Mouse (Mus musculus): ENCODE measurements at regions not wholly inside any gene's neighbourhood (a gene's known extent, or its start where the extent isn't known, plus 50 kb on each side); places are given as distances from the start of the nearest gene placed in this dataset.

DNA sequence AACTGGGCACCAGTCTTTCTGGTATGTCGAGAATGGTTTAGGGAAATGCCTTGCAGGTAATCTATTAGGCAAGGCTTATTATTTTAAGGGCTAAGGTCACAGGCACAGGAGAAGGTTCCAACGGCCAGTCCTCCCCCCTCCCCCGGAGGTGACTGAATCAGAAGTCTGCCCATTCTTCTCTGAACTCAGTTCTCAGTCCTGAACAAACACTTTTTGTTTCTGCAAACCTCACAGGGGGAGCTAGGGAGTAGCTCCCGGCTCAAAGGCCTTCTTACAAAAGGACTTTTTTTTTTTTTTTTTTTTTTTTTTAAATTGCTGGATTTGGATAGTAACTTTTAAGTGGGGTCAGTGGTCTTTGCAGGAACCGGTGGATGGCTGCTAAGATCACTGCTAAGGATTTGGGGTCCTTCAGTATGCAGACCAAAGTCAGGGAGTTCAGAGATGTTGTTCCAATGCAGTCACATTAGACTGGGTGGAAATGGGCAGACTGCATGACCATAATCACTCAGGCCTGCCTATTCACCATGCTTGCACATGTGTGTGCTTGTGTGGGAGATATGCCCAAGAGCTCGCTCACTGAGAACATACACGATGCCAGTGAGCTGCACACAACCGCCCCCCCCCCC lies 467.1 kb downstream of the Vrk1 start:
- 13% methylated on average over 8 of the region's 8 CpGs for WGBS
- Histone ChIP-seq H3K27ac (no peak overlapping the region), H3K4me2 (replicated peaks) (no peak overlapping the region), H3K27me3 (peaks cover 8% of the 10 kb centered on the region), H3K9me3 (no peaks in the 10 kb centered on the region), H3K4me1 (replicated peaks) (peaks cover 66% of the 10 kb centered on the region), H3K9ac (replicated peaks) (no peak overlapping the region), H3K4me3 (replicated peaks) (no peak overlapping the region), H3K36me3 (no peaks in the 10 kb centered on the region)
- ATAC-seq = no peak

DNA sequence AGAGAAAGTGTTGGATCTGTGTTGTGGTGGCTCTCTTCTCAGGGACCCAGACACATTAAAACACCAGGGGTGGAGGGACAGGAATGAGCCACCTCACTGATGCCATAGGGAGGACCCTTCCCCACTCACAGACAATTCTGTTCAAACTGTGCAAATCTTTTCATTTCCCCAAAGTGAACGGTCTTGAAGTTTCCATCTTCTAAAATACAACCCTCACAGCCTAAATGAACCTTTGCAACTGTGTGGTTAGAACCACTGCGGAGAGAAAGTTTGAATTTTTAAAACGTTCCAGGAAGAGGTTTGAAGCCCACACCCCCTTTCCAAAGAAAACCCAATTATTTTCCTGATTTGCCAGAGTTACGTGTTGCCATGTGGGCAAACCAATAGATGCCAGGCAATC lies 467.7 kb downstream of the Vrk1 start:
- peaks cover 71% of the 10 kb centered on the region for H3K4me1 ChIP-seq (replicated peaks)
- no peak overlapping the region; the same call in 1 of the 2 replicates for H3K9ac ChIP-seq (replicated peaks)

DNA sequence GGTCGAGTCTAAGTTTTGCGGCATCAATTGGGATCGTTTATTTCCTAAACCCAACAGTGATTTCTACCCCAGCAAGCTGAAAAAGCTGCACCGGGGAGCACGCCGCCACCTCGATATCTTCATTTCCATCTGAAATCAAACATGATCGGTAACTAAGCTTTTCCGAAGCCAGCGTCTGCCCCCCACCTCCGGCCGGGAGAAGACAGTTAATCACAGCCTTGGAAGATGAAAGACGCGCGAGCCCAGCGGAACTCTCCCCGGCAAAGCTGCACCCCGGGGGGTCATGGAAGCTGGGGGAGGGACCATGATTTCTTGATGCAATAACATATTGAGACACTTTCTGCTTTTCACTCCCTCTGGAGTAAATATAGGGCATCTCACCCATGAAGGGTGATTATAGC lies 468.4 kb downstream of the Vrk1 start:
- H3K36me3 ChIP-seq = no peaks in the 10 kb centered on the region
- H3K9me3 ChIP-seq = no peaks in the 10 kb centered on the region
- H3K4me1 ChIP-seq (replicated peaks) = peaks cover 74% of the 10 kb centered on the region
- peak overlapping the region; percentile 37 for H3K9ac ChIP-seq (replicated peaks)
- H3K27ac ChIP-seq = peak overlapping the region; percentile 26
- no peak for ATAC-seq
- H3K27me3 ChIP-seq = peaks cover 12% of the 10 kb centered on the region
- under 1% methylated on average over 18 of the region's 18 CpGs for WGBS
- H3K4me3 ChIP-seq (replicated peaks) = peak overlapping the region; percentile 30
- peak overlapping the region; percentile 59 for H3K4me2 ChIP-seq (replicated peaks)

More for the DNA sequence above, 467.7 kb downstream of the Vrk1 start:
- Histone ChIP-seq H3K27me3 (peaks cover 12% of the 10 kb centered on the region), H3K4me2 (replicated peaks) (peak overlapping the region; percentile 59), H3K9me3 (no peaks in the 10 kb centered on the region), H3K36me3 (no peaks in the 10 kb centered on the region), H3K27ac (no peak overlapping the region), H3K4me3 (replicated peaks) (peak overlapping the region; percentile 30)
- no peak for ATAC-seq
- 16% methylated on average over 4 of the region's 4 CpGs for WGBS

DNA sequence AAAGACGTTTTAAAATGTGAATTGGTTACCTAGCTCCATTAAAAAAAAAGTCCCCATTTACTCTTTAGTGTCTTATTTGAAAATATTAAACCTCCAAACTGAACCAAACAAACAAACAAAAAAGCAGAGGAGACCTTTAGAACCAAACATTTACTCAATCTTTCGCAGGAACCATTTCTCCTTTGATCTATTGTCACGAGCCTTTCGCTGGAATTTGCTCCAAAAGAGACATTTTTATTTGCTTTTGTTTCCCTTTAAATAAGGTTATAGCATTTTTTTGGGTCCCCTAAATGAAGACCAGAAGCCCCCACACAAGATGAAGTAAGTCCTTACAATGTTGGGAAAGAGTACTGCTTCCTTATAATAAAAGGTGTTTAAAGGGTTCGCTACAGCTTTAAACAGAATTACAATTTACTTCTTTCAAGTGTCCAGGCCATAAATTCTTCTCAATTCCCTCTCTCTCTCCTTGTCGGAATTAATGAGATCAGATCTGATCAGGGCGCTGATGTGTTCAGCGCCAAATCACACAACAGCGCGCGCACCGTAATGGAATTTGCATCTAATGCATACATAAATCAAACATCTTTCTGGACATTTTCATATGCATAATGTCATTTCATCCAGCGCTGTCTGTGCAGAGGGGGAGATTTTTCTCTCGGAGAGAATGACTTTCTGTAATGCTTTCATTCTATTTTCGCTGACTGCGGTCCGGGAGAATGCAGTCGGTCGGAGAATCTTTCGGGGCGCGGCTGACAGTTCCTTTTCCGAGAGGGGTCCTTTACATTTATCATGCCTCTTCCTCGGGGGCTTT lies 469.2 kb downstream of the Vrk1 start:
- Histone ChIP-seq H3K36me3 (no peaks in the 10 kb centered on the region), H3K9me3 (no peaks in the 10 kb centered on the region), H3K4me2 (replicated peaks) (peak overlapping the region; percentile 59), H3K27me3 (peaks cover 12% of the 10 kb centered on the region), H3K9ac (replicated peaks) (peak overlapping the region; percentile 36; the same call in 1 of the 2 replicates), H3K4me3 (replicated peaks) (peak overlapping the region; percentile 31), H3K4me1 (replicated peaks) (peaks cover 74% of the 10 kb centered on the region), H3K27ac (peak overlapping the region; percentile 74)
- ATAC-seq = 0 out of 2 replicates have a peak, but pooled peaks have one; percentile 31
- WGBS = under 1% methylated on average over 24 of the region's 24 CpGs

DNA sequence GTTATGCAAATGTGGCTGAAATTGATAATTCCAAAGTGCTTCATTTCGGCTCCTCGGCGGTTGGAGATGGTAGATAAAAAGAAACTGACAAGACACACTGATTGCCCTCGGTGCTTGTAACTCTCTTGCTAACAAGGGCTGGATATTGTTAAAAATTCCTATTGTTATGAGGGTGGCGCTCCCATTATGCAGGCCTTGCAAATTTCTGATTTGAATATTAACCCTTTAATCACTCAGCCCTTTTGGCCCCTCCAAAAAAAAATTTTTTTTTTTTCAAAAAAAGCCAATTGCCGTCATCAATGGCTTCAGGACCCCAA lies 469.8 kb downstream of the Vrk1 start:
- ATAC-seq = 0 out of 2 replicates have a peak, but pooled peaks have one; percentile 11
- H3K4me1 ChIP-seq (replicated peaks) = peaks cover 68% of the 10 kb centered on the region
- 3% methylated on average over 6 of the region's 6 CpGs for WGBS

DNA sequence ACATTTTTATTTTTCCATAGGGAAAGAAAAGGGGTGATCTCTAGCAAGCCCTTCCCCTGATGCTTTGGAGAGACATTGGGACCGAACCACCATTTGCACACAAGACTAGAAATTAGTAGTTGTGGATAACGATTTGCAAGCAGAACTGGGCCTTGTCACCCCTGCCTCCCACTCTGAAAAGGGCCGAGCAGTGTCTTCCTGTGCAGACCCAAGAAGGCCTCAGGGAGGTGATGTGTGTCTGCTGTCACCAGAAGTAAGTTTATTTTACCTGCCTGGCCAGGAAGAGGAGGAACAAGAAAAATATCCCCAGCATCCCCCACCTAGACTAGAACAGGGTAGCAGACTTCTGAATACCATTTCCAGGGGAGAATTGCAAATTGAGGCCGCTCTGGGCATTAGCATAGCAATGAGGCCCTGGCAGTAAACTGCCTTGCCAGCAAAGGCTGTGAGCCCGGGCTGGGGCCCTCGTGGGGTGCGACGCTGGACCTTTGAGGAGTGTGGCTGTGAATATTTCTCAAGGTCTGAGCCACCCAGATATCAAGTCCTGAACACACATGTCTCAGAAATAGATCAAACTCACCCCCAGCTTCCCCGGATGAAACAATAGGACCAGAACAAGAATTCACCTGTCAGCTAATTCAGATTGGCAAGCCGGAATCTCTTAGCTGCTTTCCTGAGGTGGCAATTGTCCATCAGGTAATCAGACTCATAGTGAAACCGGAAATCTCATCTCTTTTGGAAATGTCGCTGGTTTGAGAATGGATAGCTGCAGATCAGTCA lies 470.4 kb downstream of the Vrk1 start:
- peak; percentile 60; the same call in 1 of the 2 replicates for ATAC-seq
- H3K9ac ChIP-seq (replicated peaks) = no peak overlapping the region
- no peaks in the 10 kb centered on the region for H3K36me3 ChIP-seq
- H3K4me3 ChIP-seq (replicated peaks) = no peak overlapping the region
- H3K27ac ChIP-seq = peak overlapping the region; percentile 74
- peaks cover 65% of the 10 kb centered on the region for H3K4me1 ChIP-seq (replicated peaks)
- 12% methylated on average over 12 of the region's 12 CpGs for WGBS
- no peaks in the 10 kb centered on the region for H3K9me3 ChIP-seq
- H3K27me3 ChIP-seq = peaks cover 12% of the 10 kb centered on the region
- H3K4me2 ChIP-seq (replicated peaks) = no peak overlapping the region; the same call in 1 of the 2 replicates

More for the DNA sequence above, 469.8 kb downstream of the Vrk1 start:
- Histone ChIP-seq H3K4me3 (replicated peaks) (peak overlapping the region; percentile 31), H3K4me2 (replicated peaks) (peak overlapping the region; percentile 59), H3K9ac (replicated peaks) (no peak overlapping the region; the same call in 1 of the 2 replicates), H3K27me3 (peaks cover 12% of the 10 kb centered on the region), H3K36me3 (no peaks in the 10 kb centered on the region), H3K27ac (peak overlapping the region; percentile 74), H3K9me3 (no peaks in the 10 kb centered on the region)

DNA sequence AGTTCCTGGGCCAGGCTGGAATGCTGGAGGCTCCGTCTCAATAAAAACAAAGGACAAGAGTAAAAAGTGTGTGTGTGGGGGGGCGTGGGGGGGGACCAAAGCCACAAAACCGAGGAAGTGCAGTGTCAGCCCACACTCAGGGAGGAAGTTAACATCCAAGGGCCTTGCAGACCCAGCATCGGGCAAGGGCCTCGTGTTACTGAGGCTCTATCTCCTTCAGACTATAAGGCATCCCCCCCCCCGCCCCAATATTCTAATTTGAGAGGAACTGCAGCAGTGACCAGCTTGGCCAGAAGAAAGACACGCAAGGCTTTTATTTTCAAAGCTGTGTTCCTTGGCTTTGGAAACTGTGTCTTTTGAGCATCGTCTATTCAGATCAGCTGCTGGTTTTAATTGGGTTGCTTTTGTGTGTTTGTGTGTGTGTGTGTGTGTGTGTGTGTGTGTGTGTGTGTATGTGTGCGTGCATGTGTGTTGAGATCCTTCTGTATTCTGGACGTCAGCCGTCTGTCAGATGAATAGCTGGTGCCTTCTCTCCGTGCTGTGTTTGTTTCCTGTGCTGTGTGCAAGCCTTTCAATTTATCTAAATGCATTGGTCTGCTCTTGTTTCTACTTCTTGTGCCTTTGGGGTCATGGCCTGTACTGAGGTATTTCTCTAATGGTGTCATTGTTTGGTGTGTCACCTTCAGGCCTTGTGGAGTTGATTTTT lies 491.7 kb downstream of the Vrk1 start:
- Histone ChIP-seq H3K36me3 (no peaks in the 10 kb centered on the region), H3K4me3 (replicated peaks) (no peak overlapping the region), H3K9ac (replicated peaks) (no peak overlapping the region), H3K9me3 (no peaks in the 10 kb centered on the region), H3K4me1 (replicated peaks) (peaks cover 5% of the 10 kb centered on the region), H3K27me3 (no peaks in the 10 kb centered on the region), H3K4me2 (replicated peaks) (no peak overlapping the region), H3K27ac (no peak overlapping the region)
- ATAC-seq = no peak
- WGBS = 38% methylated on average over 12 of the region's 12 CpGs

DNA sequence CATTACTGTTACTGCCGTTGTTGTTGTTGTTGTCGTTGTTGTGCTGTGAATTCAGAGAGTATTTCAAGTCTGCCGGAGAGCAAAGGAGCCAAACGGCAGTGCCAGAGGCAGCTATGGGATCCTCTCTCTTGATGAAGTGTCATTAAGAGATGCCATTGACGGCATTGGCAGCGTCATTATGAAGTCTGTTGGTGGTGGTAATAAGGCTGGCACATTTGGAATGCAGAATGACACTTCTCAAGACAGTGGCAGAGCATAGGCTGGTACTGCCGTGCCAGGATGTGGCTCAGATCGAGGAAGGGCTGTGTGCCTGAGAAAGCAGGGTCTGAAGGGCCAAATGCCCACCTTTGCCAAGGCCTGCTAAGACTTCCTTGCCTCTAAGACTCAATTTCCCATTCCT lies 494.3 kb downstream of the Vrk1 start:
- H3K4me2 ChIP-seq (replicated peaks) = no peak overlapping the region
- H3K27me3 ChIP-seq = no peaks in the 10 kb centered on the region
- no peak overlapping the region for H3K27ac ChIP-seq
- ATAC-seq = no peak
- H3K4me3 ChIP-seq (replicated peaks) = no peak overlapping the region
- H3K9ac ChIP-seq (replicated peaks) = no peak overlapping the region
- H3K4me1 ChIP-seq (replicated peaks) = peaks cover 5% of the 10 kb centered on the region
- no peaks in the 10 kb centered on the region for H3K9me3 ChIP-seq
- H3K36me3 ChIP-seq = no peaks in the 10 kb centered on the region
- WGBS = 95% methylated on average over 8 of the region's 8 CpGs

DNA sequence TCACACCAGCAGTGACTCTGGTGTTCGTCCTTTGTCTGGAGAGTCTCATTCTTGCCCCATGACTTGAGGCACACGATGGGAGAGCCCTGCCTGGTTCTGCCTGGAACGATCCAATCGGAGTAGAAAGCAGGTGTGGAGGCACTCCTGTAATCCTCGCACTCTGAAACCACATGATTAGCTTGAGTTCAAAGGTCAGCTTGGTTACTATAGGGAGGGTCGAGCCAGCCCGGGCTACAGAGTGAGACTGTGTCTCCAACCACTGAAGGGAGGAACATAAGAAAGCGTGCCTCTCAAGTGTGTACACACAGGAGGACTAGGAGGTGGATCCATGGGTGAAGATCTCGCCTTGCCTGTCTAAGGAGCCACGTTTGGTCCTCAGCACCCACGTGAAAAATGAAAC lies 504.0 kb downstream of the Vrk1 start:
- 76% methylated on average over 11 of the region's 11 CpGs for WGBS
- no peaks in the 10 kb centered on the region for H3K9me3 ChIP-seq
- no peak for ATAC-seq
- H3K4me3 ChIP-seq (replicated peaks) = no peak overlapping the region
- H3K27me3 ChIP-seq = 0 out of 2 replicates have a peak, but pooled peaks cover 3% of the 10 kb centered on the region
- no peak overlapping the region for H3K9ac ChIP-seq (replicated peaks)
- H3K4me2 ChIP-seq (replicated peaks) = no peak overlapping the region
- H3K4me1 ChIP-seq (replicated peaks) = peaks cover 7% of the 10 kb centered on the region
- no peak overlapping the region for H3K27ac ChIP-seq
- no peaks in the 10 kb centered on the region for H3K36me3 ChIP-seq

DNA sequence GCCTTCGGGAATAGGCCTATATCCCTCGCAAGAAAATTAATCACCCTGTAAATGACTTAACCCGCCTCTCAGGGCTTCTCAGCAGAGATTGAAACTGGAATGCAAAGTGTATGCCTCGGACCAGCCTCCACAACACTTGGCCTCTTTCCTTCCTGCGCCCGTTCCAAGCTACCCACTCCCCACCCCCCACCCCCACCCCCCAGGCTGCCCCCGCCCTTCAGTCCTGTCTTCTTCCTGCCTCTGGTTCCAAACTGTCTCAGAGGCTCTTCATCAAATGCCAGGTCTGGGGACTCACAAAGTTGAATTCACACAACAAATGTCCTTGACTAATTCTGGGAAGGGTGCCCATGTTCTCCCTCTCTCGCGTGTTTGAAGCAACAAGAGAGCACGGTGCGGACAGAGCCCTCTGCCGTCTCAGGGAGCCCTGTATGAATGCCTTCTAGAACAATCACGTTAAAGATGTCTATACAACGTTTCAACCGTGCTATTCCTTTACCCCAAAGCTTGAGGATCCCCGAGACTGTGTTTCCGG lies 505.3 kb downstream of the Vrk1 start:
- 65% methylated on average over 17 of the region's 17 CpGs for WGBS
- Histone ChIP-seq H3K4me1 (replicated peaks) (peaks cover 7% of the 10 kb centered on the region), H3K9ac (replicated peaks) (no peak overlapping the region), H3K9me3 (no peaks in the 10 kb centered on the region), H3K4me2 (replicated peaks) (no peak overlapping the region), H3K27ac (no peak overlapping the region), H3K4me3 (replicated peaks) (no peak overlapping the region), H3K36me3 (no peaks in the 10 kb centered on the region), H3K27me3 (0 out of 2 replicates have a peak, but pooled peaks cover 3% of the 10 kb centered on the region)
- ATAC-seq = peak; percentile 20; the same call in 1 of the 2 replicates

DNA sequence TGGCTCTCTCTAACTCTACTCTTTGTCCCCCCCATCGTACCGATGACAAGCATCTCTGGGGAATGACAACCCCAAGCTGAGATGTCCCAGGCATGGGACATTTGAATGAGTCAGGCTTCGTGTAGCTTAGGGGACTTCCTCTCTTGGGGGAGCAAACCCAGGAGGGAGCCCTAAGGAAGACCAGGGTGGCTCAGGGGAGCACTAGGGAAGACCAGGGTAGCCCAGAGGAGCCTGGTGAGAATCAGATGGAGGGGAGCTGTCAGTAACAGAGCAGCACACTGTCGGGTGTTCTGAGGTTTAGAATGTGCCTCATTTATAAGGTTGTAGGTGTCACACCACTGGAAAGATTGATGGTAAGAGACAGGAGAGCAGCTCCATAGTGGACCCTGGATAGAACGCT lies 509.1 kb downstream of the Vrk1 start:
- 82% methylated on average over 5 of the region's 5 CpGs for WGBS
- Histone ChIP-seq H3K9ac (replicated peaks) (no peak overlapping the region), H3K27ac (no peak overlapping the region), H3K4me3 (replicated peaks) (no peak overlapping the region), H3K4me2 (replicated peaks) (no peak overlapping the region), H3K36me3 (no peaks in the 10 kb centered on the region), H3K4me1 (replicated peaks) (peaks cover 7% of the 10 kb centered on the region), H3K27me3 (0 out of 2 replicates have a peak, but pooled peaks cover 3% of the 10 kb centered on the region), H3K9me3 (no peaks in the 10 kb centered on the region)
- no peak for ATAC-seq
